Mouse (Mus musculus): ENCODE data around the gene Lrrc49. TPM values are rescaled to one million over a fixed set of nuclear protein-coding genes. Genes with fewer than 3 reads are reported as not detected.

Gene Lrrc49
- polyA plus RNA-seq, 1 experiment from 2014 or later = 9.0 TPM

DNA sequence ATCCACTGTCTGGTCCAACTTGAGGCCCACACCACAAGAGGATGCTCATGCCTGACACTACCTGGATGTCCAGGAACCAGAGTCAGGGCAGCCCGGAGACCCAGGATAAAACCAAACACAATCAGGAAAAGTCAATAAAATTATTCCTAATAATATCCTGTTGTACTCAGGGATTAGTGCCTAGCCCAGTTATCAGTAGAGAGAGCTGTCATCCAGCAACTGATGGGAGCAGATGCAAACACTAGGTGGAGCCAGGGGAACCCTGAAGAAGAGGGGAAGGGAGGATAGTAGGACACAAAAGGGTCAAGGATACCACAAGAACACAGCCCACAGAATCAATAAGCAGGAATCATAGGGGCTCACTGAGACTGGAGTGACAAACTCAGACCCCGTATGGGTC is 19.6 kb upstream of the Lrrc49 start:
- DNase-seq (ENCODE audit: low spot score) = no peak

DNA sequence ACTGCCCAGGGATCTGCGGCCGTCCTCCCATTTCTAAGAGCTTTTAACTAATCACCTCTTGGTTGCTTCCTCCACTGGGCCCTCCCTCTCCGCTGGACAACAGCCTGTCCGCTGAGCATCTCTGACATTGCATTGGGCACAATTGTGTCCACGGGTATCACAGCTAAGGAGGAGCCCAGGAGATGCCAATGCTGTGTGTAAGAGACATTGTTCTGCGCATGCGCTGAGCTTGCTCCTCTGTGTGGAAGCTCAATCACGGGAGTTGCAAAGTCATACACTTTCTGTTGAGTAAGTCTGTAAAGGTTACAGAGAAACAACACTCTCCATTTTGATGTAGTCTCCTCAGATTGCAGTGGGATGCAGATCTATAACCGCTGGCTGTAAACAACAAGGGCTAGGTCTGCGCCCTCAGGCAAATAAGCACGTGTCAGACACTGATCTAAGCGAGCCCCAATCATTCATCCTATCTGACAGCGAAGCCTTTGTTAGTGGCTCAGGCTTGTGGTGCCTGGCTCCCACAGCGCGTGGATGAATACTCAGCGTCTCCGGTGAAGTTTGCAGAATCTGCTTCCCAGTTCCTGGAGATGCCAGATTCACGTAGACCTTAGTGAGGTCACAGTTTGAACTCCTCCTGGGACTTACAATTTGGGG is 11.7 kb upstream of the Lrrc49 start:
- Histone ChIP-seq H3K4me1 (ENCODE audit: insufficient read depth, low read depth, low read length) (no peaks in the 10 kb centered on the region), H3K9me3 (ENCODE audit: low read length) (no peaks in the 10 kb centered on the region), H3K4me3 (ENCODE audit: low read depth, low read length) (no peak overlapping the region), H3K27me3 (replicated peaks; ENCODE audit: insufficient read depth, low read length) (no peaks in the 10 kb centered on the region; the same call in 1 of the 2 replicates), H3K27ac (ENCODE audit: low read length) (no peak overlapping the region), H3K9ac (replicated peaks; ENCODE audit: low read depth) (no peak overlapping the region), H3K36me3 (ENCODE audit: insufficient read depth, low read length) (no peaks in the 10 kb centered on the region), H3K4me2 (replicated peaks; ENCODE audit: low read depth, low read length) (no peak overlapping the region)
- WGBS = 51% methylated on average over 18 of the region's 18 CpGs
- TF ChIP-seq EP300 (IDR thresholded peaks at IDR 0.05) (no peak), CTCF (IDR thresholded peaks at IDR 0.05) (no peak)
- ATAC-seq (no peak), DNase-seq (ENCODE audit: low spot score) (no peak)

More for the DNA sequence above, 19.6 kb upstream of the Lrrc49 start:
- TF ChIP-seq CTCF (IDR thresholded peaks at IDR 0.05) (peak; percentile 18; the same call in 1 of the 2 replicates), EP300 (IDR thresholded peaks at IDR 0.05) (no peak)
- 85% methylated on average over 2 of the region's 2 CpGs for WGBS
- Histone ChIP-seq H3K9me3 (ENCODE audit: low read length) (no peaks in the 10 kb centered on the region), H3K27me3 (replicated peaks; ENCODE audit: insufficient read depth, low read length) (no peaks in the 10 kb centered on the region), H3K4me3 (ENCODE audit: low read depth, low read length) (no peak overlapping the region), H3K9ac (replicated peaks; ENCODE audit: low read depth) (no peak overlapping the region), H3K4me1 (ENCODE audit: insufficient read depth, low read depth, low read length) (no peaks in the 10 kb centered on the region), H3K27ac (ENCODE audit: low read length) (no peak overlapping the region), H3K4me2 (replicated peaks; ENCODE audit: low read depth, low read length) (no peak overlapping the region), H3K36me3 (ENCODE audit: insufficient read depth, low read length) (no peaks in the 10 kb centered on the region)
- ATAC-seq = no peak

DNA sequence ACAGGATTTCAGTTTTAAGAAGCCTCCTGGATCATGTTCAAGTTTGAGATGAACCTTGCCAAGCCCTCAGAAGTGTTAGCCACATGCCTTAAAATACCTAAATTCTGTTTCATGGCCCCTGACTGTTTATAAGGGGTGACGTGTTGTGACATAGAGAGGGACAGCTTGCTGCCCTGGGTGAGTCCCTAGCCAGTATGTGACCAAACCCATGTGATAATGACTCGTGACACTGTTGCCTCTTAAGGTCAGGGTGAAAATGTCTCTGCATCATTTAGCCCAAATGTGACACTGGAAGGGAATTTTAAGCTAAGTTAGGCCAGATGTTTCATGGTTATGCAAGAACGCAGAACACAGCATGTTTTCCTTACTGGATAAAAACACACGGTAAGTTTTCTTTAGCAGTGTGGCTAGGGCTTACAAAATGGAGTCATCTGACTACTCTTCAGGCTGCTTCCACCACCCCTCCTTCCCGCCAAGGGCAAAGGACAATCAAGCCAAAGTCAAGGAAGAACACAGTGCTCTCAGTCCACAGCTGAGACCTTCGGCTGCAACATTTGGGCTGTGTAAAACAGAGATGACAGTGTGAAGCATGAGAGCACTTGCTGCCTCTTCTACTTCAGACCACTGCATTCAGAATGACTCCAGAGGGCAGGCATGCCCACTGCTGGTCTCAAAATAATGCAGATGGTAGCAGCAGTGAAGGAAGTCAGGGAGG is 8.5 kb upstream of the Lrrc49 start:
- TF ChIP-seq EP300 (IDR thresholded peaks at IDR 0.05) = no peak
- TF ChIP-seq CTCF (IDR thresholded peaks at IDR 0.05) = no peak
- Histone ChIP-seq H3K36me3 (ENCODE audit: insufficient read depth, low read length) (no peaks in the 10 kb centered on the region), H3K4me2 (replicated peaks; ENCODE audit: low read depth, low read length) (no peak overlapping the region), H3K9me3 (ENCODE audit: low read length) (no peaks in the 10 kb centered on the region), H3K9ac (replicated peaks; ENCODE audit: low read depth) (no peak overlapping the region), H3K27me3 (replicated peaks; ENCODE audit: insufficient read depth, low read length) (no peaks in the 10 kb centered on the region; the same call in 1 of the 2 replicates), H3K27ac (ENCODE audit: low read length) (no peak overlapping the region), H3K4me1 (ENCODE audit: insufficient read depth, low read depth, low read length) (no peaks in the 10 kb centered on the region), H3K4me3 (ENCODE audit: low read depth, low read length) (no peak overlapping the region)
- WGBS = 50% methylated on average over 6 of the region's 6 CpGs
- ATAC-seq = peak; percentile 48
- DNase-seq (ENCODE audit: low spot score) = peak; percentile 55

DNA sequence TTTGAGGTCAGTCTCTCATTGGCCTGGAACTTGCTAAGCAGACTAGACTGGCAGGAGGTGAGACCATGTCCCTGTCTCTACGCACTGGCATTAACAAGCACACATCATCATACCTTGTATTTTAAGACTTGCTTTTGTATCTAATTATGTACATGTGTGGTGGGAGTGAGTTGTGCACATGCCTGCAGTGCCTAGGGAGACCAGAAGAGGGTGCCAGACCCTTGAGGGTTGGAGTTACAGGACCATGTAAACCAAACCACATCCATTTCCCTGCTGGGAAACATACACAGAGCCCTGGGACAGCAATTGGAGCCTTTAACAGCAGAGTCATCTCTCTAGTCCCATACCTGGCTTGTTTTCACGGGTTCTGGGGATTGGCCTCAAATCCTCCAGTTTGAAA is 6.0 kb upstream of the Lrrc49 start:
- H3K9me3 ChIP-seq (ENCODE audit: low read length) = no peaks in the 10 kb centered on the region
- TF ChIP-seq EP300 (IDR thresholded peaks at IDR 0.05) = no peak
- TF ChIP-seq CTCF (IDR thresholded peaks at IDR 0.05) = peak; percentile 59
- no peaks in the 10 kb centered on the region; the same call in 1 of the 2 replicates for H3K27me3 ChIP-seq (replicated peaks; ENCODE audit: insufficient read depth, low read length)
- ATAC-seq (no peak), DNase-seq (ENCODE audit: low spot score) (no peak)
- no peak overlapping the region for H3K4me3 ChIP-seq (ENCODE audit: low read depth, low read length)
- no peak overlapping the region for H3K27ac ChIP-seq (ENCODE audit: low read length)
- H3K4me2 ChIP-seq (replicated peaks; ENCODE audit: low read depth, low read length) = no peak overlapping the region
- no peaks in the 10 kb centered on the region for H3K36me3 ChIP-seq (ENCODE audit: insufficient read depth, low read length)
- WGBS = 56% methylated on average over 2 of the region's 2 CpGs
- H3K9ac ChIP-seq (replicated peaks; ENCODE audit: low read depth) = no peak overlapping the region
- H3K4me1 ChIP-seq (ENCODE audit: insufficient read depth, low read depth, low read length) = no peaks in the 10 kb centered on the region

DNA sequence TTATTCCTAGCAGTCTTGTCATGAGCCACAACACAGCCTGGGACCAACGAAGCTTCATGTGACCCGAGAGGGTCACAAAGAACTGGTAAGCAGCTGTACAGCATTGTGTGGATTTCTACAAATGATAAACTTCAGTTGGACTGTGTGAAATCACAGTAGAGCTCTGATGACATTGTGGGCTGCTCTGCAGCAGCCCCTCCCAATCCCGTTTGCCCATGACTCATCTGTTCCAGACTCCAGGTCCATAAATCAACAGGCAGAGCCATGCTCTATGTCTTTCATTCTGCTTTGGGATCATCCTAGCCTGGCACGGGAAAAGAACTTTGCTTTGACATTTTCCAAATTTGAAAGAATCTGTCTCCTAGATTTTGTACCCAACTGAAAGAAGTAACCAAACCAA is 4.7 kb upstream of the Lrrc49 start:
- H3K9ac ChIP-seq (replicated peaks; ENCODE audit: low read depth) = no peak overlapping the region
- no peak overlapping the region for H3K4me3 ChIP-seq (ENCODE audit: low read depth, low read length)
- no peaks in the 10 kb centered on the region for H3K36me3 ChIP-seq (ENCODE audit: insufficient read depth, low read length)
- H3K4me2 ChIP-seq (replicated peaks; ENCODE audit: low read depth, low read length) = no peak overlapping the region
- H3K27me3 ChIP-seq (replicated peaks; ENCODE audit: insufficient read depth, low read length) = no peaks in the 10 kb centered on the region; the same call in 1 of the 2 replicates
- peak; percentile 34 for ATAC-seq
- no peak overlapping the region for H3K27ac ChIP-seq (ENCODE audit: low read length)
- no peaks in the 10 kb centered on the region for H3K9me3 ChIP-seq (ENCODE audit: low read length)
- H3K4me1 ChIP-seq (ENCODE audit: insufficient read depth, low read depth, low read length) = no peaks in the 10 kb centered on the region
- DNase-seq (ENCODE audit: low spot score) = peak; percentile 59
- no peak for TF ChIP-seq CTCF (IDR thresholded peaks at IDR 0.05)
- TF ChIP-seq EP300 (IDR thresholded peaks at IDR 0.05) = no peak
- WGBS = 35% methylated on average over 4 of the region's 4 CpGs

DNA sequence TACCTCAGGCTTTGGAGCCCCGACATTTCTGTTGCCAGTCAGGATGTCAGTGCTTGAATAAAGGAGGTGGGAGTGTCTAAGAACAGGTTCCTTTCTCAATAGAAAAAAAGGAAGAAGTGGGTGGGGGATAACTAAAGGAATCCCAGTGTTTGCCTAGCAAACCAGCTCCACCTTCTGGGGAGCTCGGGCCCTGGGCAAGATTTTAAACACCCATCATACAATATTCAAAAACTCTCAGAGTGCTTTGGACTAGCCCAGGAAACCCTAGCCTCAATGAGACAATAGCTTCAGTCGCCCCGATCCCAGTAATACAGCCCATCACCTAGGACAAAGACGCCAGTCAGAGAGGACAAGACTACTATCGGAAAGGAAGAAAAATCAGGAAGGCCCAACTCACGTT is 543 bp downstream of the Lrrc49 start:
- under 1% methylated on average over 7 of the region's 7 CpGs for WGBS
- DNase-seq (ENCODE audit: low spot score) = peak; percentile 76
- peak overlapping the region; percentile 19; the same call in 1 of the 2 replicates for H3K9ac ChIP-seq (replicated peaks; ENCODE audit: low read depth)
- peak overlapping the region; percentile 51 for H3K4me3 ChIP-seq (ENCODE audit: low read depth, low read length)
- no peaks in the 10 kb centered on the region for H3K9me3 ChIP-seq (ENCODE audit: low read length)
- no peaks in the 10 kb centered on the region for H3K27me3 ChIP-seq (replicated peaks; ENCODE audit: insufficient read depth, low read length)
- TF ChIP-seq CTCF (IDR thresholded peaks at IDR 0.05) (peak; percentile 51), EP300 (IDR thresholded peaks at IDR 0.05) (no peak)
- H3K4me1 ChIP-seq (ENCODE audit: insufficient read depth, low read depth, low read length) = no peaks in the 10 kb centered on the region
- peak; percentile 57 for ATAC-seq
- peak overlapping the region; percentile 58 for H3K4me2 ChIP-seq (replicated peaks; ENCODE audit: low read depth, low read length)
- peak overlapping the region; percentile 64 for H3K27ac ChIP-seq (ENCODE audit: low read length)
- H3K36me3 ChIP-seq (ENCODE audit: insufficient read depth, low read length) = no peaks in the 10 kb centered on the region

Data from lung, postnatal 0 days (tissue).